Mouse (Mus musculus) spleen, postnatal 14 days (tissue): ENCODE measurements around the gene Gm5726.
"Not testable (repeated sequence)": the region's sequence is repeated elsewhere in the genome, so short reads cannot be mapped to it uniquely, and the experiment has no call there.

ENCODE experiments used
- DNase-seq, 2 experiments: peaks; one replicate each; pipeline ENCODE4 v3.0.0; 2021 to 2022; ENCODE audit warnings: low spot score in 2 of 2

The Gm5726 gene

DNA sequence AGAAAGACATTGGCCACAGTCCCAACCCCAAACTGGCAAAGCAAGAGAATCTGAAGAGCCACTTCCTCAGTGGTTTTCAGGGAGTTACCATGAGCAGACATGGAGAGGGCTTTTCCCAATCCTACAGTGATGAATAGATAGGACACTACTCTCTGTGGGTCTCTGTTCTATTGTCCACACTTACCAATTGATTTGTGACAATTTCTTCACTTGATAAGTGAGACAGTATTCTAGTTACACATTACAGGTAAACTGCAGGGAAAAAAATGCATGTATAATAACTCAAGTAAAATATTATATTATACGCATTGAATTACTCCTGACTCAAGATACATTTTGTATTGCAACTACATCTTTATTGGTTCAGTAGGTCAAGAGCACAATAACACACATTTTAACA is at the start of gene Gm5726:
Gene Gm5726, minus strand, starts transcription at position 101 of the 400 bp plus-strand sequence.
- not testable (repeated sequence) for DNase-seq

DNA sequence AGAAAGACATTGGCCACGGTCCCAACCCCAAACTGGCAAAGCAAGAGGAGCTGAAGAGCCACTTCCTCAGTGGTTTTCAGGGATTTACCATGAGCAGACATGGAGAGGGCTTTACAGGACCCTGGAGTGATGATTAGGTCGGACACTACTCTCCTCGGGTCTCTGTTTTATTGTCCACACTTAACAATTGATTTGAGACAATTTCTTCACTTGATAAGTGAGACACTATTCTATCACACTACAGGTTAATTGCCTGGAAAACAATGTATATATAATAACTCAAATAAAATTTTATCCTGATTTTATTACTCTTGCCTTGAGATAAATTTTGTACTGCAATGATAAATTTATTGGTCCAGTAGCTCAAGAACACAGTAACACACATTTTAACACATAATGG is 30.6 kb upstream of the Gm5726 start, which contains the start of gene Gm4141:
Gene Gm4141, minus strand, starts transcription at position 101 of the 400 bp plus-strand sequence.
- not testable (repeated sequence) for DNase-seq

DNA sequence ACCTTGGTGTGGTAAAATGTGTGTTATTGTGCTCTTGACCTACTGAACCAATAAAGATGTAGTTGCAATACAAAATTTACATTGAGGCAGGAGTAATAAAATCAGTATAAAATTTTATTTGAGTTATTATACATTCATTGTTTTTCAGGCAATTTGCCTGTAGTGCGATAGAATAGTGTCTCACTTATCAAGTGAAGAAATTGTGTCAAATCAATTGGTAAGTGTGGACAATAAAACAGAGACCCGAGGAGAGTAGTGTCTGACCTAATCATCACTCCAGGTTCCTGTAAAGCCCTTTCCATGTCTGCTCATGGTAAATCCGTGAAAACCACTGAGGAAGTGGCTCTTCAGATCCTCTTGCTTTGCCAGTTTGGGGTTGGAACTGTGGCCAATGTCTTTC is 12.0 kb downstream of the Gm5726 start, which contains the start of gene Vmn1r104:
Gene Vmn1r104, plus strand, starts transcription at position 301 of the 400 bp plus-strand sequence.
- not testable (repeated sequence) for DNase-seq

DNA sequence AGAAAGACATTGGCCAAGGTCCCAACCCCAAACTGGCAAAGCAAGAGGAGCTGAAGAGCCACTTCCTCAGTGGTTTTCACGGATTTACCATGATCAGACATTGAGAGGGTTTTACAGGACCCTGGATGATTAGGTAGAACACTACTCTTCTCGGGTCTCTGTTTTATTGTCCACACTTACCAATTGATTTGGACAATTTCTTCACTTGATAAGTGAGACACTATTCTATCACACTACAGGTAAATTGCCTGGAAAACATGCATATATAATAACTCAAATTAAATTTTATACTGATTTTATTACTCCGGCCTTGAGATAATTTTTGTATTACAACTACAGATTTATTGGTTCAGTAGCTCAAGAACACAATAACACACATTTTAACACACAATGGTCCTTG is 35.1 kb downstream of the Gm5726 start, which contains the start of gene Vmn1r103:
Gene Vmn1r103, minus strand, starts transcription at position 101 of the 400 bp plus-strand sequence.
- not testable (repeated sequence) for DNase-seq
